Mouse (Mus musculus) large intestine, adult 2 months (tissue): ENCODE data around the gene Lsm12. TPM values are rescaled to one million over a fixed set of nuclear protein-coding genes. Genes with fewer than 3 reads are reported as not detected.

Experiments
- DNase-seq: peaks from one replicate; pipeline ENCODE4 v3.0.0-alpha.2; 2012; ENCODE audit warnings: low read depth, low spot score
- WGBS: fragments of 180-500 bp; shearing (Covaris S2); methylation state at CpG from one replicate; pipeline ENCODE4 v1.1.7; 2018; 5-methylcytosine and 5-hydroxymethylcytosine counted together
- polyA plus RNA-seq: library from polyadenylated mRNA; depleted of rRNA; stranded (reverse); fragments of >200 nt; gene quantifications from 2 replicates; pipeline ENCODE4 v1.2.3, GENCODE M21; 2012; rRNA removed

Gene Lsm12
- polyA plus RNA-seq, 1 experiment = 45.9 TPM

- no peak for DNase-seq
- 29% methylated on average over 7 of the region's 7 CpGs for WGBS
Observed at GRCm38 (mm10) chr11:102142355-102142754, 42.7 kb downstream of the Lsm12 start.

- DNase-seq = peak; percentile 55
- 2% methylated on average over 5 of the region's 5 CpGs for WGBS
Observed at GRCm38 (mm10) chr11:102140508-102140907, 44.6 kb downstream of the Lsm12 start.

GRCm38 (mm10) chr11:102138447-102138740 is 46.7 kb downstream of the Lsm12 start:
- WGBS = under 1% methylated on average over 18 of the region's 18 CpGs

GRCm38 (mm10) chr11:102137625-102138446 is 47.3 kb downstream of the Lsm12 start:
- DNase-seq = no peak
- 40% methylated on average over 13 of the region's 13 CpGs for WGBS

More at GRCm38 (mm10) chr11:102138447-102138740, 46.7 kb downstream of the Lsm12 start:
- DNase-seq = no peak

GRCm38 (mm10) chr11:102134516-102134915 is 50.6 kb downstream of the Lsm12 start:
- WGBS = 14% methylated on average over 4 of the region's 4 CpGs
- DNase-seq = no peak

- no peak for DNase-seq
- 50% methylated on average over 6 of the region's 6 CpGs for WGBS
Observed at GRCm38 (mm10) chr11:102117386-102117785, 67.7 kb downstream of the Lsm12 start.

GRCm38 (mm10) chr11:102116241-102116640 is 68.9 kb downstream of the Lsm12 start:
- 39% methylated on average over 8 of the region's 8 CpGs for WGBS

More at GRCm38 (mm10) chr11:102116241-102116640, 68.9 kb downstream of the Lsm12 start:
- no peak for DNase-seq

Other genes starting within 250 kb of the Lsm12 start
- gene Sost, start 218.3 kb downstream of the Lsm12 start, polyA plus RNA-seq = not detected in 2 replicates
- not detected in 2 replicates for gene Cfap97d1, start 201.0 kb downstream of the Lsm12 start, polyA plus RNA-seq
- gene Dusp3, start 198.3 kb downstream of the Lsm12 start, polyA plus RNA-seq = 19.2 and 32.9 TPM in 2 replicates
- 2.4 and 2.9 TPM in 2 replicates for gene Mpp3, start 156.8 kb downstream of the Lsm12 start, polyA plus RNA-seq
- 4.0 and 6.0 TPM in 2 replicates for gene Cd300lg, start 143.8 kb downstream of the Lsm12 start, polyA plus RNA-seq
- 1.8 and 2.1 TPM in 2 replicates for gene Mpp2, start 96.8 kb downstream of the Lsm12 start, polyA plus RNA-seq
- 2.7 TPM in 1 of 2 replicates, not detected in the other for gene Ppy, start 84.0 kb downstream of the Lsm12 start, polyA plus RNA-seq
- 224 and 536 TPM in 2 replicates for gene Pyy, start 77.5 kb downstream of the Lsm12 start, polyA plus RNA-seq
- gene Nags, start 39.8 kb downstream of the Lsm12 start, polyA plus RNA-seq = 48.7 and 73.1 TPM in 2 replicates
- 15.9 and 16.7 TPM in 2 replicates for gene Tmem101, start 28.9 kb downstream of the Lsm12 start, polyA plus RNA-seq
- gene G6pc3, start 4.3 kb upstream of the Lsm12 start, polyA plus RNA-seq = 72.0 and 72.6 TPM in 2 replicates
- 30.3 TPM in 2 replicates for gene Hdac5, start 44.9 kb upstream of the Lsm12 start, polyA plus RNA-seq
- gene BC030867, start 63.6 kb upstream of the Lsm12 start, polyA plus RNA-seq = 7.2 and 9.3 TPM in 2 replicates
- gene Asb16, start 83.4 kb upstream of the Lsm12 start, polyA plus RNA-seq = 0.47 and 0.55 TPM in 2 replicates
- 54.5 and 65.4 TPM in 2 replicates for gene Tmub2, start 99.6 kb upstream of the Lsm12 start, polyA plus RNA-seq
- gene Atxn7l3, start 111.3 kb upstream of the Lsm12 start, polyA plus RNA-seq = 32.7 and 33.6 TPM in 2 replicates
- 22.0 and 22.5 TPM in 2 replicates for gene Ubtf, start 134.4 kb upstream of the Lsm12 start, polyA plus RNA-seq
- gene Slc4a1, start 180.9 kb upstream of the Lsm12 start, polyA plus RNA-seq = 0.01 and 0.10 TPM in 2 replicates
- 4.3 and 4.6 TPM in 2 replicates for gene Rundc3a, start 208.1 kb upstream of the Lsm12 start, polyA plus RNA-seq
- gene Slc25a39, start 222.7 kb upstream of the Lsm12 start, polyA plus RNA-seq = 332 and 343 TPM in 2 replicates
- gene Grn, start 245.0 kb upstream of the Lsm12 start, polyA plus RNA-seq = 110 and 122 TPM in 2 replicates